14 mouse cellular contexts compared by ENCODE assay signal in the genomic region with DNA sequence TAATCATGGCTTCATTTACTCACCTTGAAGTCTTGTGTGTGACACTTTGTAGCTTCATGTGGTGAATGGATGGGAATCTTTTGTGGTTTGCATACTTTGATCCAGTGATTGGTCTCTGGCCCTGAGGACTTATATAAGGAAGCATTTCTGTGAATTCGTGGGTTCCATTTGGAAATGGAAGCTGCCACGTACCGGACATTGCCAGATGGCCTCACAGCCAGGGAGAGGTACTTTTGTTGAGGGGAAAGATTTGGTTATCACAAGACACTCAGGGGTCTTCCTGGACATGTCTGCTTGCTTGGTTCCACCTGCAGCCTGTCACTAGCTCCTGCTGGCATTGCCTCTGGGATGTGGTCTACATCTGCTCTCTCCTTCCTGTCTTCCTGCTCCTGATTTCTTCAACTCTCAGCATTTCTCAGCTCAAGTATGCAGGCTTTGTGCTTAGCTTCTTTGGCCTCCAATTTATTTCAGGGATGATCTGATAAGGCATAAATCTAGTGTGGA. TPM values are rescaled to one million over a fixed set of nuclear protein-coding genes. Genes with fewer than 3 reads are reported as not detected.
"Had no signal": no experiment of that assay in that cellular context is flagged by ENCODE, and none has a peak within 500 bp of the region (broad histone marks: within the 10 kb centered on the region; RNA-seq: fewer than 3 reads in every experiment).

No protein-coding gene starts in this region.

RNA-seq across cellular contexts. Expression of gene Gm29094, which starts 41.4 kb away (rescaled TPM):
- total RNA-seq: layer of hippocampus, adult 18-20 months; layer of hippocampus, postnatal 14 days; left cerebral cortex, postnatal 14 days had no signal
- polyA plus RNA-seq: limb, embryonic 10.5 days; limb, embryonic 13.5 days; liver, embryonic 12.5 days; lung, embryonic 15.5 days; midbrain, embryonic 13.5 days; midbrain, embryonic 16.5 days; neural tube, embryonic 11.5 days; small intestine, adult 2 months; spleen, adult 2 months; testis, adult 2 months; urinary bladder, adult 2 months had no signal

RNA-seq across cellular contexts. Expression of gene Bcl2a1b, which starts 41.6 kb away (rescaled TPM):
- total RNA-seq: layer of hippocampus, postnatal 14 days had no signal
- polyA plus RNA-seq: testis, adult 2 months had no signal
